Mouse (Mus musculus) Muller cell, postnatal 12 days (primary cell): ENCODE results near the gene Magea5.
A peak's percentile ranks its signal among the peaks of the same experiment; 100 is the strongest.
"Not testable (repeated sequence)": the region's sequence is repeated elsewhere in the genome, so short reads cannot be mapped to it uniquely, and the experiment has no call there.

ENCODE experiments used
- DNase-seq: peaks from one replicate; pipeline ENCODE4 v3.0.0-alpha.2; 2015; ENCODE audit errors: inconsistent ontology term

The Magea5 gene

GRCm38 (mm10) chrX:155063045-155063444, at the start of gene Magea5:
Gene Magea5, minus strand, starts transcription at chrX:155063145.
- DNase-seq = not testable (repeated sequence)

- peak; percentile 5 for DNase-seq
Measured at GRCm38 (mm10) chrX:155098024-155098423, 35.1 kb upstream of the Magea5 start.

GRCm38 (mm10) chrX:155093566-155093965, 30.6 kb upstream of the Magea5 start, which contains the start of gene Magea2:
Gene Magea2, minus strand, starts transcription at chrX:155093666.
- DNase-seq = not testable (repeated sequence)

GRCm38 (mm10) chrX:155089693-155090092, 26.7 kb upstream of the Magea5 start, which contains the start of gene Magea1:
Gene Magea1, minus strand, starts transcription at chrX:155089793.
- not testable (repeated sequence) for DNase-seq
